Mouse (Mus musculus) lung, adult 18-20 months (tissue): ENCODE data around the gene Tmem208.
"Not testable (repeated sequence)": the region's sequence is repeated elsewhere in the genome, so short reads cannot be mapped to it uniquely, and the experiment has no call there.

ENCODE experiments used
- DNase-seq, 2 experiments: peaks; one replicate each; pipeline ENCODE4 v3.0.0; 2022; ENCODE audit warnings: mixed read lengths in 2 of 2

Gene Tmem208

DNA sequence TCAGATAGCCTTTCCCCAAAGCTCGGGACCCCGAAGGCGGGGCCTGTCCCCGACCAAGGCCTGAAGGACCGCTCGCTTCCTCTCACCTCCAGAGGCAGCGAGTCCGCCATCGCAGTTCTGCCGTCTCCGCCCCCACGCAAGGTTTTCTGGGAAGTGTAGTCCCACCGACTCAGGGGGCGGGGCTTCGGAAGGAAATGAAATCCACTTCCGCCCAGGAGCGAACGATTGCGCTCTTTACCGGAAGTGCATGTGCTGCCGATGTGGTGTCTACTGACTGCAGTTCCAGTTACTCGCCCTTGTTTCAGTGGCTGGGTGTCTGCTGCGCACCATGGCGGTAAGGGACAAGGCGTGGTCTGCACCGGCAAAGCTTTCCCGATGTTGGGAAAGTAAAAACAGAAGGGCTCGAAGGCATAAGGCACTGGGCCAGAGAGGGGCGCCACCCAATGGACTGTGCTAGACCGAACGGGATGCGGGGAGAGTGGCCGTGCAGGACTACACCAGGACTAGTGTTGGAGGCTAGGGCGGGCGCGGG lies at the start of gene Tmem208, which contains the start of gene Lrrc29:
Tmem208 (plus strand) TSS at position 214 of the 532 bp plus-strand sequence.
Lrrc29 (minus strand) TSS at position 138 of the 532 bp plus-strand sequence.
- peak; percentile 97 to 98 for DNase-seq

DNA sequence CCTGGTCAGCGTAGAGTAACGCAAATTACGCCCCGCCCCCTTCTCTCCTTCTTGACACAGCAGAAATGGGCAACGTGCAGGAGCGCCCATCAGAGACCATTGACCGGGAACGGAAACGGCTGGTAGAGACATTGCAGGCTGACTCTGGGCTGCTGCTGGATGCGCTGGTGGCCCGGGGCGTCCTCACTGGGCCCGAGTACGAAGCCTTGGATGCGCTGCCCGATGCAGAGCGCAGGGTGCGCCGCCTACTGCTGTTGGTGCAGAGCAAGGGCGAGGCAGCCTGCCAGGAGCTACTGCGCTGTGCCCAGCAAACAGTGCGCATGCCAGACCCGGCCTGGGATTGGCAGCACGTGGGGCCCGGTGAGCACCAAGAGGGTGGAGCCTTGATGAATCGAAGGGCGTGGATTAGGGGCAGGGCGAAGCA lies 47.2 kb upstream of the Tmem208 start:
- DNase-seq, result peak; percentile 89 to 92

DNA sequence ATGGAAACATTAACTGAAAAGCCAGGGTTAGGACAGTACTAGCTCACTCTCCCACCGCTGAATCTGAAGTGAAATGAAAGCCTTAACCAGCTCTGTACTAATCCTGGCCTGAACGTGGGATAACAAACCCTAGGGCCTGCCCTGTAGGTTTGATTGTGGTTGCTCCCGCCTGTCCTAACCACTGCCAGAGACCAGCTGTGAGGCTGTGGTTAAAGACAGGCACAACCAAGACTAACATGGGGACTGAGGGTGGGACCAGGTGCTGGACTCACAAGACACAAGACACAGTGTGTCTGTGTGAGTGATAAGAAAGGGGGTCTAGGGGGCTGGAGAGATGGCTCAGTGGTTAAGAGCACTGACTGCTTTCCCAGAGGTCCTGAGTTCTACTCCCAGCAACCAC lies 45.6 kb upstream of the Tmem208 start:
- DNase-seq, result no peak

DNA sequence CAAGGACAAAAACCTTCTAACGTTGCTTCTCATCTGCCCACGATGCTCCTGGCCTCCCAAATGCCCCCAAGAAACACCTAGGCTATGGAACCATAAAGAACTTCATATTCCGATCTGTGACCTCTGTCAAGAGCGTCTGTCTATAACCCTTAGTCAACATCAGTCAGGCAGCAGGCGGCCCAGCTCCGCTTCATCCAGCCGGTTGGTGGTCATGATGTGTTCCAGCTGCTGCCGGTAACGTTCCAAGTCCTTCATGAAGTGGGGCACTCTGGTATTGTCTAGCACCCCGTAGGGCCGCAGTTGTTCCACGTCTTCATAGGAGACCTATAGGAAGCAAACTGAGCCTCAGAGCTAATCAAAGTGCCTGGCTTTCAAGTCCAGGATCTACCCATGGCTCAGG lies 44.3 kb upstream of the Tmem208 start:
- DNase-seq, result no peak

DNA sequence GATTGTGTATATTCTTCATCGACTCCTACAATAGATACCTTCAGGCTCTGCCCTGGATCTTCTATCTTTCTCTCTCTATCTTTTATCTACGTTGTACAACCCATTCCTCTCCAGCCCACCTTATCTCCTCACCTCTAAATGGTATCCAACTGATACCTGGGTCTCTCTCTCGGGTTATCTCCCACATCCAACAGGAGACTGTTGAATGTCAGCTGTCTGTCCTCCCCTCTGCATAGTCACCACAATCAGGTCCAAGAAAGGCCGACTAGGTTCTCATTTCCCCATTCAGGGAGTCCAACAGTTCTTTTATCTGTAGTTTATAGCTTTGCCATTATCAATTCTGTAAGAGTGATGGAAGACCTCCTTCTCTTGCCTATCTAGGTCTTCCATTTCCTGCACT lies 43.9 kb upstream of the Tmem208 start:
- no peak for DNase-seq

DNA sequence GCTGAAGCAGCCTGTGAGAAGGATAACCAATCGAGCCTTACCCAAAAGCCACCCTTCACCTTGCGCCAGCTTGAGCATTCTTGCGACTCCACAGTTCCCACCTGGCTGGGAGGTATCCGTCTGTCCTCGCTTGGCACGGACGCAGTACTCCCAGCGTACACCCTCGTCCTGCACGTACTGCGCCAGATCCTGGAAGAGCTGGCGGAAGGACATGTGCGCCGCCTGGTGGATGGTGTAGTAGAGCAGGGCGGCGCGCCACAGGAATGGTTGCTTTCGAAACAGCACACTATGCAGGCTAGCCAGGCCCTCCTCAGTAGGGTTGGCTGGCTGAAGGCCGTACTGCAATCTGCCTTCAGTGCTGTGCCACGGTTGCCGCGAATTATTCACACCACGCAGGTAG lies 43.1 kb upstream of the Tmem208 start:
- DNase-seq, result peak; percentile 65 to 69

DNA sequence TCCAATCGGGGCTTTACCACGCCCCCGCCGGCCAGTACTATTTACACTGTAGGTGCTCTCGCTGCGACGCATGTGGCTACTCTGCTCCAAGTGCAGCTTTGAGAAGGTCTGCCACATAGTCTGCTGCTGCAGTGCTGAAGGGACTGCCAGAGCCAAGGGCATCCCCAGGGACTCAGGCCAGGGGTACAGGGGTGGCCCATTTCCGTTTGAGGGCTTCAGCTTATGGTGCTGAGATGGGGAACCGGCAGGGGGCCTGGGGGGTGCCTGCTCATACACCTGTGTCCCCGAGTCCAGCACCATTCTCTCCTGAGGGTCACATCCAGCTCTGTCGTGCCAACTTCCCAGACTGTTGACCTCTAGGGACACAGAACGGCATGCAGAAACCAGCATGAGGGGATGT lies 40.6 kb upstream of the Tmem208 start:
- no peak for DNase-seq

DNA sequence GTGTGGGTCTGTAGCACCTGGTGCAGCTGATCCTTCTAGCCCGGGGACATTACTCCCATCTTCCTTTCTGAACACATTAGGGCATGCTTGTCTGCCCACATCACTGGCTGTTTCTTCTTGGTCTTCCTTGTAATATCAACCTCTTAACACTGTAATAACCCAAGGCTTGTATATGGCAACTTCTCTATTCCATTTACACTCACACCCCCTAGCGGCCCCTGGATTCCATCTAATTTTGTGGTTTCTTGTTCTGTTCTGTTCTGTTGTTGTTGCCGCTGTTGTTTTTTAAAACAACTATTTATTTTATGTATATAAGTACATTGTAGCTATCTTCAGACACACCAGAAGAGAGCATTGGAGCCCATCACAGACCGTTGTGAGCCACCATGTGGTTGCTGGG lies 39.2 kb upstream of the Tmem208 start:
- no peak for DNase-seq

DNA sequence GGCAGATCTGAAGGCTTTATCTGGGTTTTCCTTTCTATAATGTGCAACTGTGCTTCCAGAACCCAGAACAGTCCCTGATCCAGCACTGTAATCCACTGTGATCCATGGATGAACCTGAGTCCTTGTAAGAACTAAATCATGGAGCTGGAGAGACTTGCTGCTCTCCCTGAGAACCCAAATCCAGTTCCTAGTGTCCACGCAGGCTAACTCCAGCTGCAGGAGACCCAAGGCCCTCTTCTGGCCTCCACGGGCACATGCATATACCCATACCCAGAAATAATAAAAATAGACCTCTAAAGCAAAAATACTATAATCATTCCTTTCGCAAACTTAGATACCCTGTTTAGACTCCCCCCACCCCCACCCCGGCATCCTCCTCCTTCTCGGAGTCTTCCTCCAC lies 37.9 kb upstream of the Tmem208 start:
- no peak for DNase-seq

DNA sequence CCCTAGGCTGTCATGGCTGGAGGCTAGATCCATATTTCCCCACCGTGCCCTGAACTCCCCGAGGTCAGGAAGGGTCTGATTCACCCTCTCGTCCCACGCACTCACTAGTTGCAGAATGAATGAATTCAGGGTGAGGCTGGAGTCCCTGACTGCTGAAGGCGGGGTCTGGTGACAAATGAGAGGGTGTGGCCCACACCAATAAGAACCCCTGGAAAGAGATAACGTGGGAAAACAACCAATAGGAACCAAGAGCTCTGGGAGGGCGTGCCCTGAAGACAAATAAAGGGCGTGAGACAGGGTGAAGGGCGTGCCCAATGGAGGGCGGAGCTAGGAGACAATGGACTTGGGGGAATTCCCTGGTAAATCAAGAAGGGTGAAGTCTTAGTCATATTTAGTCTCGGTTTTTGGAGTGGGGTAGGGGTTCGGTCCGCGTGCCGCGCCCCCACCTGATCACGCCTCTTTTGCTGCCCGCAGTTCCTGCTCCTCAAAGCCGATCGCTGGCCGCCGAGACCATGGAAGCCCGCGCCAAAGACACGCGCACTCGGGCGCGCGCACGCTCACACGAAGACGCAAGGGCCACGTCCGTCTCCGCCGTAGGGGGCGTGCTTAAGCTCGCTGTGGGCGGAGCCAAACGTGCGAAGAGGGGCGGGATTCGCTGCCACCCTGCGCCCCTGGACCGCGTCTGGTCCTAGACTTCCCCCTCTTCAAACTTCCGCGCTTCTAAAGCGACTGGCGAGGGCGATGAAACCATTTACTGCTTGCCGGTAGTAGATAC lies 37.0 kb upstream of the Tmem208 start:
- DNase-seq, result peak; percentile 92 to 94

DNA sequence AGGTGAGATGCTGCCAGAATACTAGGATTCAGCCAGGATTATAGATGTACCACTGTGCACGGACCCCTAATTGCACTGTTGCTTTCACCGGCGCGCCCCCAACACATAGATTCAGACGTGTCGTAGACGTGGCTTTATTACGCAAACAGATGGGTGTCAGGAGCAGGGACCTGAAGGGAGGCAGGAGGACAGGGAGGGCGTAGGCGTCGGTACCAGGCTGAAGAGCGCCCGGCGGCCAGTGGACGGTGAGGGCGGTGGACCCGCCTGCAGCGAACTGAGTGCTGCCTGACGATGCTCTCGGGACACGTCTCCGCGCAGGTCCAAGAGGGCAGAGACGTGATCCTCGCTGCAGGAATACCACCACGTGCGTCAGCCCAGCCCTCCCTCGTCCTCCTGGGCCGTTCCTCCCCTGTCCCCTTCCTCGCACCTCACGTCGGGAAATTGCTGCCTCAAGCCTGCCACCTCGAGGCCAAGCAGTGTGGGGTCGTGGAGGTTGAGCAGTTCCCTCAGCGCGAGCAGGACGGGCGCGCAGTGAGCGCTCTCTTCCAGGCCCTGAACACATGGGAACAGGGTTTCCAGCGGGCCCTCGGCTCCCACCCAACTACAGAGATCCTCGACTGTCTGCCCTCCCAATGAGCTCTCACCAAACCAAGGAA lies 36.2 kb upstream of the Tmem208 start, which contains the start of gene 4931428F04Rik:
4931428F04Rik (minus strand) TSS at position 60 of the 656 bp plus-strand sequence.
- DNase-seq, result peak; percentile 37 to 47

DNA sequence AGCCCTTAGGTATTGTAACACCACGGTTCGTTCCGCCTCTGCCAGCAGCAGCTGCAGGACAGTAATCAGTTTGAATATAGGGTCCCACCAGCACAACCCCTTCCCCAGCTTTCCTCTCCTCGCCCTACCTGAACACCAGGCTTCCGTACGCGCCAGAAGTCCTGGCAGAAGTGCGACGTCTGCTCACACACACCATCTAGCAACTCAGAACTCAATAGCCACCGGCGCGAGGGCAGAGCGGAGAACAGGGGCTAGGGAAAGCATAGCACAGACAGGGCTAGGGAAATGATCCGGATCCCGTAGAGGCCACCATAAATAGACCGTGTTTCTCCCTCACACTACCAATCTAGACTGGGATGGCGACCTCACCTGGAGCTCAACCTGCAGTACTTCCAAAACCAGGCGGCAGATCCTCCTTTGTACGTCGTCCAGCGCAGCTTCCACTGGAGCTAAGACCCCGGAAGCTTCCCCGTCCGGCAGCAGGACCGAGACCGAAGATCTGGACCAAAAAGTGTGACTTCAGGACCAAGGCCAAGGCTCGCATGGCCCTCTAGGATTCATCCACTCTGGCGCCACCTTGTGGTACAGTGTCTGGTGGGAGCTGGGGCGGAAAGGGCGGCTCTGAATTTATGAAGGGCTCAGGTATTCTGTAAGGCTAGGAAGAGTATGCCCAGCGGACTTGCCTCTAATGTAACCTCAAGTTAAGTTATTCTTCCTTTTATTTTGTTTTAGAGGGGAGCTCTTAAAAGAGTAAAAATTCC lies 35.4 kb upstream of the Tmem208 start:
- DNase-seq, result peak; percentile 85 to 91

DNA sequence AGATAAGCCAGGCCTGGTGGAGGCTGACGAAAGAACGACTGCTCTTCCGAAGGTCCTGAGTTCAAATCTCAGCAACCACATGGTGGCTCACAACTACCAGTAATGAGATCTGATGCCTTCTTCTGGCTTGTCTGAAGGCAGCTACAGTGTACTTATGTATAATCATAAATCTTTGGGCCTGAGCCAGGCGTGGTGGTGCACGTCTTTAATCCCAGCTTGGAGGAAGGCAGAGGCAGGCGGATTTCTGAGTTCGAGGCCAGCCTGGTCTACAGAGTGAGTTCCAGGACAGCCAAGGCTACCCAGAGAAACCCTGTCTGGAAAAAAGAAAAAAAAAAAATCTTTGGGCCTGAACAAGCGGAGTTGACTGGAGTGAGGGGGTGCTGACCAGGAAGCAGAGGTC lies 34.8 kb upstream of the Tmem208 start:
- not testable (repeated sequence) for DNase-seq

DNA sequence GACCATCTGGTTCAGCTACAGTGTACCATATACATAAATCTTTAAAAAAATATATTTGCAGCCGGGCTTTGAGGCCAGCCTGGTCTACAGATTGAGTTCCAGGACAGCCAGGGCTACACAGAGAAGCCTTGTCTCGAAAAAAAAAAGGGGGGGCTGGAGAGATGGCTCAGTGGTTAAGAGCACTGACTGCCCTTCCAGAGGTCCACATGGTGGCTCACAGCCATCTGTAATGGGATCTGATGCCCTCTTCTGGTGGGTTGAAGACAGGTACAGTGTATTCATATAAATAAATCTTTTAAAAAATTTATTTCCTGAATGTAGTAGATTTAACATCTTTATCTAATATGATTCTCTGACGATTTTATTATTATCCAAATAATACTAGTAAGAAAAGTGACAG lies 34.4 kb upstream of the Tmem208 start:
- not testable (repeated sequence) for DNase-seq

DNA sequence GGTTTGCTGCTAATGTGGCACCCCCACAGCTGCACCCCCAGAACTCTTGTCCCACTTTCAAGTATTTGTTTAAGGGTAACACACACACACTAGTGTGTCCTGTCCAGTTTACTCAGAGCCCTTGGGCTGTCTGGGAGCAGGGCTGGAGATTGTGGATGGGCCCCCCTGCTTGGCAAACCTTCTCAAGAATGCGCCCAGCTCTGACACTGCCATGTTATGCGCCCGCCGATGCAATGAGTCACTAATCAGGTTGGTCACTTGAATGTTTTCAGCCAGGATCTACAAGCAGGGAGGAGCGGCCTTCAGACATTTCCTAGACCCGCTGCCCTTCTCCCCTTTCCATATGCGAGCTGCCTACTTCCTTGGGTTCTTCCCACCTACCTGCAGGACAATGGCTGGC lies 33.7 kb upstream of the Tmem208 start:
- DNase-seq, result no peak

DNA sequence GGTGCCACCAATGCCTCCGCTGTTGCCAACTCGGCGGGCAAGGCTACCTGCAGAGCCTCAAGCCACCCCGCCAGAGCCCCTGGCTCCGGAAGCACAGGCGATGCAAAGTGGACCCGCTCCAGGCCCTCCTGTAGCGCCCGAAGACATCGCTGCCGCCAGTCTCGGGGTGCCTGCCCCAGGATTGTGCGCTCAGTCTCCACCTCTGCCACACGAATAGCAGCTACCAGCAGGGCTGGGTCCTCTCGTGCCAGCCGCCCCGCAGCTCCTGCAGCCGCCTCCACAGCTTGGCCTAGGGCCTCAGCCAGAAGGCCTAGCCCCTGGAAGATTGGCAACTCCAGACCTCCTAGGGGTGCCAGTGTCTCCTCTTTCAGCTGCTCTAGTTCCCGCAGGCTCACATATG lies 32.7 kb upstream of the Tmem208 start:
- no peak for DNase-seq

DNA sequence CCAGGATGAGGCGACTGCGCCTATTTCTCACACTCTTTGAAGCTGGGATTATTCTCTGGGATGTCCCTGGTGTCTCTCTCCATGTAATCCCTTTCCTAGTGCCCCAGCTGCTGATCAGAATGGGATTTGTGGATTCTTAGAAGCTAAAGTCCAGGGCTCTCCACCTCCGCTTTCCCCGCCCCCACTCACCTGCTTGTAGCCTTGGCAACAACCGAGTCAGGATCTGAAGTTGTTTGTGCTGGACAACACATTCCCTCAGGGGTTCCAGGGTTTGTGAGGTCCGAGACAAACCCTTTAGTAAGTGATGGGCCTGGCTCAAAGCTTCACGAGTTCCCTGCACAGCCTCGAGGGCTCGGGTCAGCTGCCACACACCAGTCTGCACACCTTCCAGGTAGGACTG lies 31.4 kb upstream of the Tmem208 start:
- DNase-seq, result peak in 1 of 2 experiments; percentile 45

DNA sequence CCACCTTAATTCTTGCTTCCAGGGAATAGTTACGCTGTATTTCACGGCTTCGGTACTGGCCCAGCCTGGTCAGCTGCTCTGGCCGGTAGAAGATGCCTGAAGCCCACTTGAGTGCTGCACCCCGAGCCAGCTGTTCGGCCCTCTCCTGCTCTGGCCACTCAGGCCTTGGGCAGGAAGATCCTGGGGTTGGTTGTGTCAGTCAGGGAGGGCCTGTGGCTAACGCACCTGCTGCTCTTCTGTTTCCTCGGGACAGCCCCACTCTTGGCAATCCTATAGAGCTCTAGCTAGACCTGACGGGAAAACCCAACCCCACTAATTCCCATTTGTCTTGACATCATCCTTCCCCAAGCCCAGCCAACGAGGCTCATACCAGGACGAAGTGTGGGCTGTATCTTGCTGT lies 30.9 kb upstream of the Tmem208 start:
- DNase-seq, result no peak

DNA sequence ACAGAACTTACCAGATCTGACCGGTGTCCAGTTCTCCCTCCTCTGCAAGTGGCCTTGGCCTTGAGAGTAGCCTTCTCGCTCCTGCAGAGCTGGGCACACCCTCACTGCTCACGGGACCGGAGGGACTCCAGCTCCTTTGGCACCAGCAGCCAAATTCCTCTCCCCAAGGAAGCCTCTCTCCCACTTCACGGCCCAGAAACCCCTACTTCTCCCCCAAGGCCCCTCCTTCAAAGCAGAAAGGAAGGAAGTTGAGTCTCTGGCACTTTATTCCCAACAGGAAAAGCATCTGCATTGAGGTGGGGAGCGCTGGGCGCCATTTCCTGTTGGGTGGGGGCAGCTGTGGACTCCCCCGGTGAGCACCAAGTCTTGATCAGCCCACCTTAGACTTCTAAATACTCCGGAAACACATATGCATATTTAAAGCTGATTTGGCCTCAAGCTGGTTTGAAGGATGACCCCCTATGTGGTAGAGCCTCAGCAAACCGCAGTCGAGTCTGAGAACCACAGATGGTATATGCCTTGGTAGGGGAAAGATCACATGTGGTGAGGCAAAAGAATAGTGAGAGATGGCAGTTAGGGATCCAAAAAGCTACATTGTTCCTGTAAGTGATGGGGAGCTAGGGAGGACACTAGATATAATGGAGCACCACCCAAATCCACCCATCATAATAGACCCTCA lies 30.1 kb upstream of the Tmem208 start, which contains the start of gene Exoc3l:
Exoc3l (minus strand) TSS at position 207 of the 679 bp plus-strand sequence.
- DNase-seq, result peak; percentile 40 to 45

DNA sequence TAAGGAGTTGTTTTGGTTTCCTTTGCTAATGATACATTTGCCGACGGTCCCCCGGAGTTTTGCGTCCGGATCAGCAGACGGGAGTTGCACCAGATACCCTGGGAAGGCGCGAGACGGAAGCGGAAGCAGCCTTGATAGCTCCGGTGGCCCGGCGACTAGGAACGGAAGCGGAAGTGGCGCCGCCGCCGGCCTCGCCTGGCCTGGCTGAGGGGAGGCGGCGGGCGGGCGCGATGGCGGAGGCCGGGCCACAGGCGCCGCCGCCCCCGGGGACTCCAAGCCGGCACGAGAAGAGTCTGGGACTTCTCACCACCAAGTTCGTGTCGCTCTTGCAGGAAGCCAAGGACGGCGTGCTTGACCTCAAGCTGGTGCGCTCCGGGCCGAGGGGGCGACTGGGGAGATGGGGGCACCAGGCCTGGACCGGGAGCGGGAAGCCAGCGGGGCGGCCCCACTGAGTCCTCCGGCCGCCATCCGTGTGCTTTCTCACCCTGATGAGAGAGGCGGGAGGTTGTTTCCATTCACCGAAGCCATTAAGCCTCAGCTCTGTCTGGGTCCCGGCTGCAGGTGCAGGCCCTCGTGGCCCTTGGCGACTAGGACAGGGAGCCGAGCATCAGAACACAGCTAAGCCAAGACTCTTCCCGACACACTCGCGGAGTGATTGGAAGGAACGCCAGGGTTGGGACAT lies 28.5 kb upstream of the Tmem208 start, which contains the start of gene E2f4:
E2f4 (plus strand) TSS at position 153 of the 682 bp plus-strand sequence.
- DNase-seq, result peak; percentile 93 to 95
